ENCODE assay signal across 7 mouse cellular contexts in the genomic region with DNA sequence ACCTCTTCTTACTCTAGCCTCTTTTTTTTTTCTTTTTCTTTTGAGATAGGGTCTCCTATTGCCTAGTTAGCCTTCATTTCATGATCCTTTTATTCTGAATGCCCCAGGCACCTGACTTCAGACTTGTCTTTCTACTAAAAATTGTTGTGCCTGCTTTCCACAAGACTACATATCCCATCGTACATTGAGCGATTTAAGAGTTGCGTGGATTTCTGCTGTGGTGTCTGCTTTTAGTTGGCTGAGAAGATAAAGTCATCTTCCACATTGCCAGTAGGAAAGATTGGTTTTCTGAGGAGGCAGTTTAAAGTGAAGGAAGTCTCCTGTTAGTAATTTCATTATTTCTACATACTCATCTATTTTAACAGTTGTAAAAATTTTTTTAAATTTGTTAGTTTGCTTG. TPM values are rescaled to one million over a fixed set of nuclear protein-coding genes. Genes with fewer than 3 reads are reported as not detected.
A peak's percentile ranks its signal among the peaks of the same experiment; 100 is the strongest.
DNase-seq lines count a peak whose midpoint lies in the region; ATAC-seq and TF ChIP-seq lines count a peak whose summit lies in the region.

No protein-coding gene starts in this region.

- peak overlapping the region; percentile 56 for H3K4me2 ChIP-seq in lung, embryonic 15.5 days
- H3K4me2 ChIP-seq in forebrain, embryonic 14.5 days (ENCODE audit: low read length): peak overlapping the region; percentile 81
- peak overlapping the region; percentile 56 for H3K4me2 ChIP-seq in limb, embryonic 15.5 days
- peak overlapping the region; percentile 65 for H3K4me2 ChIP-seq in stomach, embryonic 15.5 days

- peak overlapping the region; percentile 100; the same call in 1 of the 2 replicates for H3K9ac ChIP-seq in lung, embryonic 15.5 days
- no peak overlapping the region; the same call in 1 of the 2 replicates for H3K9ac ChIP-seq in forebrain, embryonic 14.5 days (ENCODE audit: low read length)
- H3K9ac ChIP-seq in limb, embryonic 15.5 days: no peak overlapping the region
- no peak overlapping the region for H3K9ac ChIP-seq in stomach, embryonic 15.5 days

- H3K4me1 ChIP-seq in lung, embryonic 15.5 days: peaks cover 26% of the 10 kb centered on the region
- H3K4me1 ChIP-seq in lung, adult 2 months (ENCODE audit: control insufficient read depth, insufficient read depth, low read length): peaks cover 10% of the 10 kb centered on the region
- H3K4me1 ChIP-seq in forebrain, embryonic 14.5 days (ENCODE audit: control insufficient read depth, insufficient read depth, low read length): peaks cover 14% of the 10 kb centered on the region
- peaks cover 27% of the 10 kb centered on the region for H3K4me1 ChIP-seq in limb, embryonic 15.5 days
- peaks cover 24% of the 10 kb centered on the region; the same call in 1 of the 2 replicates for H3K4me1 ChIP-seq in stomach, embryonic 15.5 days

- no peak for ATAC-seq in lung, embryonic 15.5 days (ENCODE audit: borderline replicate concordance, extremely low read depth, low FRiP score, low TSS enrichment)
- no peak for ATAC-seq in forebrain, embryonic 14.5 days
- no peak for ATAC-seq in limb, embryonic 15.5 days (ENCODE audit: insufficient number of reproducible peaks, low FRiP score, low TSS enrichment, low read depth)
- ATAC-seq in stomach, embryonic 15.5 days (ENCODE audit: insufficient read depth, low FRiP score, low read depth): no peak

- peak overlapping the region; percentile 89 for H3K4me3 ChIP-seq in lung, embryonic 15.5 days
- no peak overlapping the region for H3K4me3 ChIP-seq in lung, adult 2 months (replicated peaks; ENCODE audit: extremely low read depth, low read depth, low read length)
- peak overlapping the region; percentile 97 for H3K4me3 ChIP-seq in forebrain, embryonic 14.5 days (ENCODE audit: low read depth, low read length)
- H3K4me3 ChIP-seq in limb, embryonic 15.5 days: peak overlapping the region; percentile 99
- H3K4me3 ChIP-seq in stomach, embryonic 15.5 days (replicated peaks): peak overlapping the region; percentile 67

- no peak for DNase-seq in lung, adult 2 months
- DNase-seq in forebrain, embryonic 14.5 days (ENCODE audit: low spot score): no peak
- DNase-seq in urinary bladder, adult 18-20 months (ENCODE audit: low spot score in 2 of 2): no peak
- no peak for DNase-seq in cerebellum, postnatal 4 days (ENCODE audit: low spot score in 2 of 2)

- TF ChIP-seq POLR2A in lung, adult 2 months (IDR thresholded peaks at IDR 0.05; ENCODE audit: borderline replicate concordance, extremely low read depth, low read depth, low read length): no peak

- H3K27me3 ChIP-seq in lung, embryonic 15.5 days: no peaks in the 10 kb centered on the region
- H3K27me3 ChIP-seq in forebrain, embryonic 14.5 days (replicated peaks; ENCODE audit: control insufficient read depth, insufficient read depth, low read length): no peaks in the 10 kb centered on the region
- no peaks in the 10 kb centered on the region for H3K27me3 ChIP-seq in limb, embryonic 15.5 days
- no peaks in the 10 kb centered on the region for H3K27me3 ChIP-seq in stomach, embryonic 15.5 days (replicated peaks)

- peaks cover 28% of the 10 kb centered on the region for H3K36me3 ChIP-seq in lung, embryonic 15.5 days
- H3K36me3 ChIP-seq in forebrain, embryonic 14.5 days (ENCODE audit: control insufficient read depth, insufficient read depth, low read length): peaks cover 23% of the 10 kb centered on the region
- peaks cover 29% of the 10 kb centered on the region for H3K36me3 ChIP-seq in limb, embryonic 15.5 days
- H3K36me3 ChIP-seq in stomach, embryonic 15.5 days: peaks cover 10% of the 10 kb centered on the region; the same call in 1 of the 2 replicates

- TF ChIP-seq CTCF in lung, adult 2 months (IDR thresholded peaks at IDR 0.05; ENCODE audit: insufficient read depth, low read length): no peak

- H3K27ac ChIP-seq in lung, embryonic 15.5 days: no peak overlapping the region
- no peak overlapping the region for H3K27ac ChIP-seq in forebrain, embryonic 14.5 days (ENCODE audit: low read depth, low read length)
- no peak overlapping the region for H3K27ac ChIP-seq in limb, embryonic 15.5 days
- H3K27ac ChIP-seq in stomach, embryonic 15.5 days: no peak overlapping the region

- WGBS in lung, embryonic 15.5 days: 68% methylated on average over 3 of the region's 3 CpGs
- 57% methylated on average over 3 of the region's 3 CpGs for WGBS in lung, adult 2 months
- WGBS in forebrain, embryonic 14.5 days: 89% methylated on average over 3 of the region's 3 CpGs
- 59% methylated on average over 3 of the region's 3 CpGs for WGBS in limb, embryonic 15.5 days
- WGBS in stomach, embryonic 15.5 days: 70% methylated on average over 3 of the region's 3 CpGs

- H3K9me3 ChIP-seq in lung, embryonic 15.5 days: no peaks in the 10 kb centered on the region
- no peaks in the 10 kb centered on the region for H3K9me3 ChIP-seq in forebrain, embryonic 14.5 days (replicated peaks; ENCODE audit: control insufficient read depth, low read length)
- H3K9me3 ChIP-seq in limb, embryonic 15.5 days: no peaks in the 10 kb centered on the region
- no peaks in the 10 kb centered on the region for H3K9me3 ChIP-seq in stomach, embryonic 15.5 days

RNA-seq across cellular contexts. Expression of a gene that starts 2.0 kb away (rescaled TPM):
- polyA plus RNA-seq in lung, embryonic 15.5 days (2015; fragmentation: Nextera tagmentation; extraction: Ambion mirVana): 1.3 and 2.3 TPM in 2 replicates
- polyA plus RNA-seq in lung, adult 2 months (2012; rRNA removed): 1.00 and 2.0 TPM in 2 replicates
- polyA plus RNA-seq in forebrain, embryonic 14.5 days (2014; fragmentation: Nextera tagmentation; extraction: Ambion mirVana): 2.0 and 3.2 TPM in 2 replicates
- polyA plus RNA-seq in limb, embryonic 15.5 days (2015; fragmentation: Nextera tagmentation; extraction: Ambion mirVana): 2.0 and 2.3 TPM in 2 replicates
- 1.6 and 2.3 TPM in 2 replicates for polyA plus RNA-seq in stomach, embryonic 15.5 days (2015; fragmentation: Nextera tagmentation; extraction: Ambion mirVana)

RNA-seq across cellular contexts. Expression of a gene that starts 2.0 kb away (rescaled TPM):
- 874 and 889 TPM in 2 replicates for polyA plus RNA-seq in lung, embryonic 15.5 days (2015; fragmentation: Nextera tagmentation; extraction: Ambion mirVana)
- 395 and 710 TPM in 2 replicates for polyA plus RNA-seq in lung, adult 2 months (2012; rRNA removed)
- polyA plus RNA-seq in forebrain, embryonic 14.5 days (2014; fragmentation: Nextera tagmentation; extraction: Ambion mirVana): 174 and 205 TPM in 2 replicates
- polyA plus RNA-seq in limb, embryonic 15.5 days (2015; fragmentation: Nextera tagmentation; extraction: Ambion mirVana): 841 and 923 TPM in 2 replicates
- 742 and 872 TPM in 2 replicates for polyA plus RNA-seq in stomach, embryonic 15.5 days (2015; fragmentation: Nextera tagmentation; extraction: Ambion mirVana)

RNA-seq across cellular contexts. Expression of a gene that starts 28.5 kb away (rescaled TPM):
- polyA plus RNA-seq in lung, embryonic 15.5 days (2015; fragmentation: Nextera tagmentation; extraction: Ambion mirVana): 10.0 and 10.1 TPM in 2 replicates
- polyA plus RNA-seq in lung, adult 2 months (2012; rRNA removed): 0.97 and 1.1 TPM in 2 replicates
- 0.86 and 1.2 TPM in 2 replicates for polyA plus RNA-seq in forebrain, embryonic 14.5 days (2014; fragmentation: Nextera tagmentation; extraction: Ambion mirVana)
- polyA plus RNA-seq in limb, embryonic 15.5 days (2015; fragmentation: Nextera tagmentation; extraction: Ambion mirVana): 8.8 and 9.5 TPM in 2 replicates
- polyA plus RNA-seq in stomach, embryonic 15.5 days (2015; fragmentation: Nextera tagmentation; extraction: Ambion mirVana): 10.1 and 10.9 TPM in 2 replicates

RNA-seq across cellular contexts. Expression of a gene that starts 28.6 kb away (rescaled TPM):
- not detected in 2 replicates for polyA plus RNA-seq in lung, embryonic 15.5 days (2015; fragmentation: Nextera tagmentation; extraction: Ambion mirVana)
- polyA plus RNA-seq in lung, adult 2 months (2012; rRNA removed): 0.08 TPM in 1 of 2 replicates, not detected in the other
- polyA plus RNA-seq in forebrain, embryonic 14.5 days (2014; fragmentation: Nextera tagmentation; extraction: Ambion mirVana): 0.05 TPM in 1 of 2 replicates, not detected in the other
- not detected in 2 replicates for polyA plus RNA-seq in limb, embryonic 15.5 days (2015; fragmentation: Nextera tagmentation; extraction: Ambion mirVana)
- not detected in 2 replicates for polyA plus RNA-seq in stomach, embryonic 15.5 days (2015; fragmentation: Nextera tagmentation; extraction: Ambion mirVana)

RNA-seq across cellular contexts. Expression of a gene that starts 33.4 kb away (rescaled TPM):
- 430 and 452 TPM in 2 replicates for polyA plus RNA-seq in lung, embryonic 15.5 days (2015; fragmentation: Nextera tagmentation; extraction: Ambion mirVana)
- polyA plus RNA-seq in lung, adult 2 months (2012; rRNA removed): 227 and 315 TPM in 2 replicates
- 388 and 442 TPM in 2 replicates for polyA plus RNA-seq in forebrain, embryonic 14.5 days (2014; fragmentation: Nextera tagmentation; extraction: Ambion mirVana)
- 552 and 557 TPM in 2 replicates for polyA plus RNA-seq in limb, embryonic 15.5 days (2015; fragmentation: Nextera tagmentation; extraction: Ambion mirVana)
- polyA plus RNA-seq in stomach, embryonic 15.5 days (2015; fragmentation: Nextera tagmentation; extraction: Ambion mirVana): 449 and 538 TPM in 2 replicates
